Mouse (Mus musculus): Measurements from ENCODE around the gene Abcb8. TPM values are rescaled to one million over a fixed set of nuclear protein-coding genes. Genes with fewer than 3 reads are reported as not detected.

Abcb8 gene
- total and polyA plus RNA-seq, 2 experiments: 21.5 to 71.0 TPM

GRCm38 (mm10) chr5:24409466-24409865 is 16.0 kb downstream of the Abcb8 start:
- H3K27ac ChIP-seq (replicated peaks; ENCODE audit: insufficient read depth, low read depth, low read length): no peak overlapping the region
- TF ChIP-seq CTCF (IDR thresholded peaks at IDR 0.05; ENCODE audit: low read depth, low read length) (no peak), POLR2A (IDR thresholded peaks at IDR 0.05; ENCODE audit: extremely low read depth, insufficient read depth, low read length) (no peak)
- no peak overlapping the region for H3K9ac ChIP-seq (ENCODE audit: low read depth, low read length)
- 97% methylated on average over 2 of the region's 2 CpGs for WGBS
- H3K27me3 ChIP-seq (ENCODE audit: control insufficient read depth, insufficient read depth, low read length): no peaks in the 10 kb centered on the region
- H3K79me2 ChIP-seq (ENCODE audit: control insufficient read depth, insufficient read depth, low read length): no peaks in the 10 kb centered on the region
- H3K36me3 ChIP-seq (ENCODE audit: control insufficient read depth, insufficient read depth, low read length): peaks cover 3% of the 10 kb centered on the region; the same call in 1 of the 2 replicates
- H3K4me1 ChIP-seq (ENCODE audit: control insufficient read depth, insufficient read depth, low read length): no peaks in the 10 kb centered on the region
- no peak overlapping the region for H3K4me3 ChIP-seq (ENCODE audit: insufficient read depth, low read depth, low read length)
- DNase-seq (ENCODE audit: extremely low read depth, low read depth, low spot score): no peak

GRCm38 (mm10) chr5:24412063-24412462 is 18.6 kb downstream of the Abcb8 start:
- 83% methylated on average over 2 of the region's 2 CpGs for WGBS
- H3K4me3 ChIP-seq (ENCODE audit: insufficient read depth, low read depth, low read length): no peak overlapping the region
- TF ChIP-seq CTCF (IDR thresholded peaks at IDR 0.05; ENCODE audit: low read depth, low read length): no peak
- no peak for TF ChIP-seq POLR2A (IDR thresholded peaks at IDR 0.05; ENCODE audit: extremely low read depth, insufficient read depth, low read length)
- no peaks in the 10 kb centered on the region for H3K27me3 ChIP-seq (ENCODE audit: control insufficient read depth, insufficient read depth, low read length)
- no peaks in the 10 kb centered on the region for H3K4me1 ChIP-seq (ENCODE audit: control insufficient read depth, insufficient read depth, low read length)
- H3K79me2 ChIP-seq (ENCODE audit: control insufficient read depth, insufficient read depth, low read length): no peaks in the 10 kb centered on the region
- H3K9ac ChIP-seq (ENCODE audit: low read depth, low read length): no peak overlapping the region
- H3K27ac ChIP-seq (replicated peaks; ENCODE audit: insufficient read depth, low read depth, low read length): no peak overlapping the region
- no peak for DNase-seq (ENCODE audit: extremely low read depth, low read depth, low spot score)
- H3K36me3 ChIP-seq (ENCODE audit: control insufficient read depth, insufficient read depth, low read length): peaks cover 3% of the 10 kb centered on the region; the same call in 1 of the 2 replicates

- H3K79me2 ChIP-seq (ENCODE audit: control insufficient read depth, insufficient read depth, low read length): no peaks in the 10 kb centered on the region
- H3K36me3 ChIP-seq (ENCODE audit: control insufficient read depth, insufficient read depth, low read length): no peaks in the 10 kb centered on the region
- H3K4me3 ChIP-seq (ENCODE audit: insufficient read depth, low read depth, low read length): no peak within 1 kb of the TSS
- no peaks in the 10 kb centered on the region for H3K27me3 ChIP-seq (ENCODE audit: control insufficient read depth, insufficient read depth, low read length)
- 56% methylated on average over 11 of the region's 11 CpGs for WGBS
- TF ChIP-seq CTCF (IDR thresholded peaks at IDR 0.05; ENCODE audit: low read depth, low read length) (no peak), POLR2A (IDR thresholded peaks at IDR 0.05; ENCODE audit: extremely low read depth, insufficient read depth, low read length) (no peak)
- no peak for DNase-seq (ENCODE audit: extremely low read depth, low read depth, low spot score)
- H3K9ac ChIP-seq (ENCODE audit: low read depth, low read length): no peak within 1 kb of the TSS
- H3K4me1 ChIP-seq (ENCODE audit: control insufficient read depth, insufficient read depth, low read length): no peaks in the 10 kb centered on the region
- H3K27ac ChIP-seq (replicated peaks; ENCODE audit: insufficient read depth, low read depth, low read length): no peak within 1 kb of the TSS
Measured at GRCm38 (mm10) chr5:24413042-24413693, 19.7 kb downstream of the Abcb8 start, which contains the start of gene Asic3. Gene Asic3, plus strand, starts transcription at chr5:24413392.

GRCm38 (mm10) chr5:24413938-24414337 is 20.5 kb downstream of the Abcb8 start:
- Histone ChIP-seq H3K27ac (replicated peaks; ENCODE audit: insufficient read depth, low read depth, low read length) (no peak overlapping the region), H3K36me3 (ENCODE audit: control insufficient read depth, insufficient read depth, low read length) (no peaks in the 10 kb centered on the region), H3K4me3 (ENCODE audit: insufficient read depth, low read depth, low read length) (no peak overlapping the region), H3K79me2 (ENCODE audit: control insufficient read depth, insufficient read depth, low read length) (no peaks in the 10 kb centered on the region), H3K9ac (ENCODE audit: low read depth, low read length) (no peak overlapping the region), H3K27me3 (ENCODE audit: control insufficient read depth, insufficient read depth, low read length) (no peaks in the 10 kb centered on the region), H3K4me1 (ENCODE audit: control insufficient read depth, insufficient read depth, low read length) (no peaks in the 10 kb centered on the region)
- DNase-seq (ENCODE audit: extremely low read depth, low read depth, low spot score): no peak
- no peak for TF ChIP-seq CTCF (IDR thresholded peaks at IDR 0.05; ENCODE audit: low read depth, low read length)
- no peak for TF ChIP-seq POLR2A (IDR thresholded peaks at IDR 0.05; ENCODE audit: extremely low read depth, insufficient read depth, low read length)
- 80% methylated on average over 13 of the region's 13 CpGs for WGBS

- Histone ChIP-seq H3K36me3 (ENCODE audit: control insufficient read depth, insufficient read depth, low read length) (no peaks in the 10 kb centered on the region), H3K4me3 (ENCODE audit: insufficient read depth, low read depth, low read length) (no peak overlapping the region), H3K4me1 (ENCODE audit: control insufficient read depth, insufficient read depth, low read length) (no peaks in the 10 kb centered on the region), H3K27ac (replicated peaks; ENCODE audit: insufficient read depth, low read depth, low read length) (no peak overlapping the region), H3K79me2 (ENCODE audit: control insufficient read depth, insufficient read depth, low read length) (no peaks in the 10 kb centered on the region), H3K27me3 (ENCODE audit: control insufficient read depth, insufficient read depth, low read length) (no peaks in the 10 kb centered on the region), H3K9ac (ENCODE audit: low read depth, low read length) (no peak overlapping the region)
- TF ChIP-seq POLR2A (IDR thresholded peaks at IDR 0.05; ENCODE audit: extremely low read depth, insufficient read depth, low read length): no peak
- peak; percentile 62 for TF ChIP-seq CTCF (IDR thresholded peaks at IDR 0.05; ENCODE audit: low read depth, low read length)
- WGBS: 8% methylated on average over 21 of the region's 21 CpGs
- DNase-seq (ENCODE audit: extremely low read depth, low read depth, low spot score): peak; percentile 50
Measured at GRCm38 (mm10) chr5:24416222-24416736, 22.8 kb downstream of the Abcb8 start.

GRCm38 (mm10) chr5:24417587-24417986 is 24.1 kb downstream of the Abcb8 start:
- Histone ChIP-seq H3K4me1 (ENCODE audit: control insufficient read depth, insufficient read depth, low read length) (no peaks in the 10 kb centered on the region), H3K27me3 (ENCODE audit: control insufficient read depth, insufficient read depth, low read length) (no peaks in the 10 kb centered on the region), H3K9ac (ENCODE audit: low read depth, low read length) (no peak overlapping the region), H3K36me3 (ENCODE audit: control insufficient read depth, insufficient read depth, low read length) (no peaks in the 10 kb centered on the region), H3K79me2 (ENCODE audit: control insufficient read depth, insufficient read depth, low read length) (0 out of 2 replicates have a peak, but pooled peaks cover under 1% of the 10 kb centered on the region), H3K4me3 (ENCODE audit: insufficient read depth, low read depth, low read length) (no peak overlapping the region), H3K27ac (replicated peaks; ENCODE audit: insufficient read depth, low read depth, low read length) (no peak overlapping the region)
- TF ChIP-seq POLR2A (IDR thresholded peaks at IDR 0.05; ENCODE audit: extremely low read depth, insufficient read depth, low read length) (no peak), CTCF (IDR thresholded peaks at IDR 0.05; ENCODE audit: low read depth, low read length) (no peak)
- 93% methylated on average over 10 of the region's 10 CpGs for WGBS
- DNase-seq (ENCODE audit: extremely low read depth, low read depth, low spot score): no peak

All from liver, adult 2 months (tissue).